Mouse (Mus musculus) CH12.LX (cell line): ENCODE data around the gene Pak1ip1. TPM values are rescaled to one million over a fixed set of nuclear protein-coding genes. Genes with fewer than 3 reads are reported as not detected.

Source experiments
- DNase-seq: peaks from one replicate; pipeline ENCODE4 v3.0.0-alpha.2; 2013; ENCODE audit errors: extremely low read depth
- H3K27ac ChIP-seq: 2 replicates; pipeline ENCODE4 v1.5.1; 2012; ENCODE audit warnings: low read depth, mild to moderate bottlenecking, control low read depth, moderate library complexity; ENCODE audit not compliant: insufficient read depth
- H3K27me3 ChIP-seq: replicated peaks from 2 replicates; pipeline ENCODE3; 2012; ENCODE audit warnings: inconsistent platforms
- H3K36me3 ChIP-seq, 2 experiments: replicated peaks in 1 of 2; 2 replicates each; pipeline versions ENCODE3 to v1.6.1; 2012; ENCODE audit warnings: inconsistent platforms in 1 of 2, low read length in 1 of 2, mild to moderate bottlenecking in 1 of 2, mixed read lengths in 1 of 2, moderate library complexity in 1 of 2; ENCODE audit not compliant: control insufficient read depth in 1 of 2, insufficient read depth in 1 of 2
- H3K4me1 ChIP-seq, 2 experiments: 2 replicates each; pipeline ENCODE4 v1.6.1; 2012; ENCODE audit warnings: inconsistent platforms in 1 of 2, moderate library complexity in 1 of 2; ENCODE audit not compliant: insufficient read depth in 2 of 2, control insufficient read depth in 1 of 2
- H3K4me2 ChIP-seq: 2 replicates; pipeline ENCODE4 v1.6.1; 2012; ENCODE audit warnings: low read depth, mild to moderate bottlenecking, control low read depth; ENCODE audit not compliant: poor library complexity, insufficient read depth, severe bottlenecking
- H3K4me3 ChIP-seq, 3 experiments: fragments of 150-350 bp in 1 of 3; sonication (generic) in 1 of 3; replicated peaks in 1 of 3; 2 replicates each; pipeline versions ENCODE3 to v1.5.1; 2011 to 2012; ENCODE audit warnings: low read depth in 2 of 3, low read length in 2 of 3, mild to moderate bottlenecking in 2 of 3, moderate library complexity in 2 of 3, control low read depth in 1 of 3, improper control_type of control experiment in 1 of 3, inconsistent platforms in 1 of 3, mixed read lengths in 1 of 3; ENCODE audit not compliant: poor library complexity in 1 of 3
- H3K79me2 ChIP-seq: replicated peaks from 2 replicates; pipeline ENCODE4 v1.6.1; 2012; ENCODE audit warnings: mild to moderate bottlenecking, moderate library complexity; ENCODE audit not compliant: control insufficient read depth, poor library complexity, insufficient read depth, severe bottlenecking; ENCODE audit errors: extremely low read depth
- H3K9ac ChIP-seq: 2 replicates; pipeline ENCODE4 v1.6.1; 2012; ENCODE audit warnings: low read depth, mild to moderate bottlenecking, control low read depth, moderate library complexity; ENCODE audit not compliant: insufficient read depth
- H3K9me3 ChIP-seq: replicated peaks from 2 replicates; pipeline ENCODE3; 2012; ENCODE audit warnings: low read length, inconsistent platforms, mixed read lengths
- CHD1 ChIP-seq: IDR thresholded peaks from 2 replicates; pipeline ENCODE4 v1.6.1; 2012; ENCODE audit warnings: low read depth, low read length, improper control_type of control experiment, inconsistent platforms
- CTCF ChIP-seq, 2 experiments: IDR thresholded peaks in 1 of 2; conservative IDR thresholded peaks in 1 of 2; 2 replicates each; pipeline ENCODE4 v1.5.1; 2011 to 2012; ENCODE audit warnings: low read depth in 2 of 2, low read length in 2 of 2, improper control_type of control experiment in 1 of 2, inconsistent platforms in 1 of 2, mild to moderate bottlenecking in 1 of 2, moderate library complexity in 1 of 2
- ELF1 ChIP-seq: IDR thresholded peaks from 2 replicates; pipeline ENCODE4 v1.6.1; 2014; ENCODE audit warnings: low read depth, mild to moderate bottlenecking, inconsistent platforms, low read length, improper control_type of control experiment
- ETS1 ChIP-seq: conservative IDR thresholded peaks from 2 replicates; pipeline ENCODE4 v1.6.1; 2012; ENCODE audit warnings: low read depth, mild to moderate bottlenecking, inconsistent platforms, low read length, improper control_type of control experiment, moderate library complexity
- IRF4 ChIP-seq: IDR thresholded peaks from 2 replicates; pipeline ENCODE4 v1.6.1; 2014; ENCODE audit warnings: low read depth, mild to moderate bottlenecking, inconsistent platforms, low read length, improper control_type of control experiment
- JUND ChIP-seq: conservative IDR thresholded peaks from 2 replicates; pipeline ENCODE4 v1.6.1; 2011; ENCODE audit warnings: low read depth, low read length, improper control_type of control experiment
- KAT2A ChIP-seq: IDR thresholded peaks from 2 replicates; pipeline ENCODE4 v1.6.1; 2012; ENCODE audit warnings: low read length, improper control_type of control experiment, inconsistent platforms; ENCODE audit not compliant: insufficient replicate concordance
- MEF2A ChIP-seq: IDR thresholded peaks from 2 replicates; pipeline ENCODE4 v1.6.1; 2014; ENCODE audit warnings: low read depth, mild to moderate bottlenecking, inconsistent platforms, low read length, improper control_type of control experiment, borderline replicate concordance
- MXI1 ChIP-seq: IDR thresholded peaks from 2 replicates; pipeline ENCODE4 v1.6.1; 2011; ENCODE audit warnings: mild to moderate bottlenecking, low read depth, low read length, improper control_type of control experiment
- NELFE ChIP-seq: IDR thresholded peaks from 2 replicates; pipeline ENCODE4 v1.6.1; 2011; ENCODE audit warnings: low read depth, low read length, improper control_type of control experiment
- RAD21 ChIP-seq: IDR thresholded peaks from 2 replicates; pipeline ENCODE4 v1.6.1; 2011; ENCODE audit warnings: low read depth, mild to moderate bottlenecking, low read length, improper control_type of control experiment, moderate library complexity
- SMC3 ChIP-seq: IDR thresholded peaks from 2 replicates; pipeline ENCODE4 v1.6.1; 2011; ENCODE audit warnings: low read depth, low read length, improper control_type of control experiment
- USF1 ChIP-seq: IDR thresholded peaks from 2 replicates; pipeline ENCODE4 v1.6.1; 2014; ENCODE audit warnings: low read depth, mild to moderate bottlenecking, inconsistent platforms, low read length, improper control_type of control experiment
- ZMIZ1 ChIP-seq: IDR thresholded peaks from 2 replicates; pipeline ENCODE4 v1.6.1; 2012; ENCODE audit warnings: low read depth, mild to moderate bottlenecking, inconsistent platforms, low read length, improper control_type of control experiment
- ZNF384 ChIP-seq: IDR thresholded peaks from 2 replicates; pipeline ENCODE4 v1.6.1; 2012; ENCODE audit warnings: low read depth, low read length, improper control_type of control experiment, inconsistent platforms
- dilution Hi-C: fragments of 300-500 bp; cut with MboI; formaldehyde crosslinking; loops from 2 replicates; pipeline ENCODE4 v1.14.3; 2020; ENCODE audit warnings: low sequenced_read_pairs; ENCODE audit not compliant: extremely low pct_unique_long_range_greater_than_20kb, extremely low pct_ligation_motif_present
- in situ Hi-C: fragments of 300-500 bp; cut with MboI; formaldehyde crosslinking; loops from 3 replicates; pipeline ENCODE4 v1.14.3; 2019; ENCODE audit warnings: low sequenced_read_pairs, low pct_ligation_motif_present, low pct_unique_long_range_greater_than_20kb, mixed read lengths
- polyA plus RNA-seq: library from polyadenylated mRNA; unstranded; fragments of >175 nt; gene quantifications from 2 replicates; pipeline ENCODE4 v1.2.1, GENCODE M21; 2012; ENCODE audit warnings: low read depth; ENCODE audit not compliant: insufficient read length
- total RNA-seq, 2 experiments: library from RNA; depleted of rRNA; stranded (reverse); fragments of 300-350 nt in 1 of 2; fragments of >200 nt in 1 of 2; gene quantifications; 2 replicates each; pipeline ENCODE4 v1.2.3; 2012 to 2014

Gene Pak1ip1
- total and polyA plus RNA-seq, 3 experiments, result 54.8 to 81.9 (median 66.1) TPM

GRCm38 (mm10) chr13:41022099-41022498 is 21.3 kb downstream of the Pak1ip1 start:
- Histone ChIP-seq H3K27ac (no peak overlapping the region), H3K79me2 (peaks cover 11% of the 10 kb centered on the region), H3K36me3 (peaks cover 41 to 70% of the 10 kb centered on the region in 2 experiments), H3K9me3 (no peaks in the 10 kb centered on the region), H3K4me3 (no peak overlapping the region), H3K4me2 (no peak overlapping the region), H3K9ac (no peak overlapping the region), H3K4me1 (peaks cover 3 to 20% of the 10 kb centered on the region in 2 experiments; a peak in 3 of 4 replicates), H3K27me3 (no peaks in the 10 kb centered on the region)
- dilution Hi-C loops, result no loop called here
- DNase-seq, result no peak
- TF ChIP-seq ZMIZ1, result no peak
- no peak for TF ChIP-seq MEF2A
- TF ChIP-seq KAT2A, result no peak
- no peak for TF ChIP-seq ZNF384
- no peak for TF ChIP-seq CTCF (conservative IDR thresholded peaks at IDR 0.05 in 1 of 2, IDR thresholded peaks at IDR 0.05 in 1 of 2; ENCODE audit: low read depth in 2 of 2, low read length in 2 of 2)
- no peak for TF ChIP-seq MXI1
- no peak for TF ChIP-seq RAD21
- TF ChIP-seq ETS1, result no peak
- in situ Hi-C loops, result loop anchor here (25.0 kb wide), 2 partner anchors 215 to 565 kb away; partner anchors contain the start of gene Smim13

- Histone ChIP-seq H3K4me3 (no peak overlapping the region), H3K27ac (no peak overlapping the region)
- TF ChIP-seq CHD1 (no peak), ELF1 (no peak), ETS1 (no peak), NELFE (no peak), MXI1 (no peak), USF1 (no peak), IRF4 (no peak), SMC3 (no peak), JUND (no peak)
- TF ChIP-seq, all 38 proteins: peak for 0
- H3K9ac ChIP-seq, result no peak overlapping the region
- in situ Hi-C loops, result no loop called here
- H3K4me1 ChIP-seq, result peaks cover 2 to 15% of the 10 kb centered on the region in 2 experiments; a peak in 3 of 4 replicates
- H3K9me3 ChIP-seq, result no peaks in the 10 kb centered on the region
- no peak overlapping the region for H3K4me2 ChIP-seq
- no peaks in the 10 kb centered on the region for H3K79me2 ChIP-seq
- H3K27me3 ChIP-seq, result no peaks in the 10 kb centered on the region
- dilution Hi-C loops, result no loop called here
- no peak for DNase-seq
- H3K36me3 ChIP-seq, result no peaks in the 10 kb centered on the region
Observed at GRCm38 (mm10) chr13:41030098-41030497, 29.3 kb downstream of the Pak1ip1 start.
